Mouse (Mus musculus) layer of hippocampus, adult 9-10 months (tissue): ENCODE measurements around the gene Tnik.

ENCODE experiments used
- DNase-seq: peaks from one replicate; pipeline ENCODE4 v3.0.0; 2022; ENCODE audit warnings: low spot score

Tnik gene

GRCm38 (mm10) chr3:28263002-28263947 is at the start of gene Tnik:
Tnik (plus strand) TSS chr3:28263214.
- DNase-seq = peak; percentile 76

- no peak for DNase-seq
Observed at GRCm38 (mm10) chr3:28214886-28215311, 48.1 kb upstream of the Tnik start.

- no peak for DNase-seq
Observed at GRCm38 (mm10) chr3:28217001-28217400, 46.0 kb upstream of the Tnik start.

- no peak for DNase-seq
Observed at GRCm38 (mm10) chr3:28219533-28219932, 43.5 kb upstream of the Tnik start.

- no peak for DNase-seq
Observed at GRCm38 (mm10) chr3:28219964-28220363, 43.0 kb upstream of the Tnik start.

GRCm38 (mm10) chr3:28224437-28225356 is 38.3 kb upstream of the Tnik start:
- DNase-seq = no peak

- no peak for DNase-seq
Observed at GRCm38 (mm10) chr3:28225357-28225905, 37.6 kb upstream of the Tnik start.

- DNase-seq = no peak
Observed at GRCm38 (mm10) chr3:28226181-28226580, 36.8 kb upstream of the Tnik start.

- DNase-seq = no peak
Observed at GRCm38 (mm10) chr3:28228930-28229329, 34.1 kb upstream of the Tnik start.

GRCm38 (mm10) chr3:28229503-28229902 is 33.5 kb upstream of the Tnik start:
- DNase-seq = no peak

GRCm38 (mm10) chr3:28232885-28233284 is 30.1 kb upstream of the Tnik start:
- no peak for DNase-seq

- no peak for DNase-seq
Observed at GRCm38 (mm10) chr3:28234179-28234578, 28.8 kb upstream of the Tnik start.

GRCm38 (mm10) chr3:28236689-28237088 is 26.3 kb upstream of the Tnik start:
- no peak for DNase-seq

- no peak for DNase-seq
Observed at GRCm38 (mm10) chr3:28238136-28238535, 24.9 kb upstream of the Tnik start.

GRCm38 (mm10) chr3:28242561-28242960 is 20.5 kb upstream of the Tnik start:
- no peak for DNase-seq

GRCm38 (mm10) chr3:28244244-28244890 is 18.6 kb upstream of the Tnik start:
- no peak for DNase-seq

- DNase-seq = no peak
Observed at GRCm38 (mm10) chr3:28248255-28248957, 14.6 kb upstream of the Tnik start.

GRCm38 (mm10) chr3:28255711-28256110 is 7.3 kb upstream of the Tnik start:
- DNase-seq = no peak

GRCm38 (mm10) chr3:28262371-28263001 is 528 bp upstream of the Tnik start:
- no peak for DNase-seq

GRCm38 (mm10) chr3:28263948-28264840 is 1.2 kb downstream of the Tnik start:
- peak; percentile 31 for DNase-seq
